Mouse (Mus musculus) ovary, adult 18-20 months (tissue): Measurements from ENCODE around the gene Specc1l.

Experiments used
- DNase-seq: peaks from one replicate; pipeline ENCODE4 v3.0.0; 2022; ENCODE audit warnings: low spot score, mixed read lengths

Specc1l gene

DNA sequence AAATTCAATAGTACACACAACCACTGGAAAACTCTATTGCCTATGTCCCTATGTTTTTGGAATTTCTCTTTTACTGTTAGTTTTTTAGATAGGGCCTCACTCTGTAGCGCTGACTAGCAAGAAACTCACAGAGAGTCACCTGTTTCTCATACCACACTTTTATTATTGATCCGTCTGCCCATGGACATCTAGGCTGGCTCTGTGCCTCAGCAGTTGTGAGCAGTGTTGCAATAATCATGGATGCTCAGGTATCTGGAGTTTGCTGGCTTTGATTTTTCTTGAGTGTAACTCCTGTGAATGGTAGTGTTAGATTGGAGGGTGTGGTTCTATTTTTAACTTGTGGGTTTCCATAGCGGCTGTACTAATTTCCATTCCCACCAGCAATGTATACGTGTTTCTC lies 143.5 kb downstream of the Specc1l start:
- DNase-seq: no peak
